Mouse (Mus musculus): ENCODE results near the gene Sparcl1. TPM values are rescaled to one million over a fixed set of nuclear protein-coding genes. Genes with fewer than 3 reads are reported as not detected.

The Sparcl1 gene
- total and polyA plus RNA-seq, 3 experiments, result 122 to 219 (median 182) TPM

DNA sequence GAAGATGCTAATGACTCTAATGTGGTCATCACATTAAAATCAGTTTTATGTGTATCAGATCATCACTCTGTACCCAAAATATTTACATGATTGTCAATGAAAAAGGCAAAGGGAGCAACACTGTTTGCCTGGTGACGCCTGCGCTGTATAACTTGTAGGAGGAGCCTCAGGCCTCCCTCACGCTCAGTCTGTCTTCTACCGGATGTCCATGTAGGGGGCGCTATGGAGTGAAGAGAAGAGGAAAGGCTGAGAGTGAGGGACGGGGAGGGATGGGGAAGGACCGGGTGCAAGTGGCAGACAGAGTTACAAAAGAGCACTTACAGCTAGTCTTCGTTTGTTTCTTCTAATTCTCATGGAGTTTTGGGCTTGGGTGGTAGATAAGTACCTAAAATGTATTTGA lies 60.6 kb downstream of the Sparcl1 start:
- DNase-seq, result no peak
- intact Hi-C loops (cut with DNase I), result no loop called here
- Histone ChIP-seq H3K4me3 (no peak overlapping the region), H3K27me3 (ENCODE audit: control insufficient read depth, insufficient read depth, low read length) (no peaks in the 10 kb centered on the region), H3K79me2 (replicated peaks; ENCODE audit: control insufficient read depth, insufficient read depth, low read length) (no peaks in the 10 kb centered on the region; the same call in 1 of the 2 replicates), H3K4me1 (ENCODE audit: control insufficient read depth, insufficient read depth, low read length) (peaks cover 2% of the 10 kb centered on the region), H3K36me3 (ENCODE audit: control insufficient read depth, insufficient read depth, low read length) (peaks cover 3% of the 10 kb centered on the region), H3K27ac (no peak overlapping the region), H3K9ac (ENCODE audit: low read depth, low read length) (no peak overlapping the region)
- TF ChIP-seq EP300 (IDR thresholded peaks at IDR 0.05; ENCODE audit: insufficient read depth, low read depth, low read length) (no peak), CTCF (IDR thresholded peaks at IDR 0.05) (peak; percentile 46), POLR2A (IDR thresholded peaks at IDR 0.05; ENCODE audit: insufficient read depth, low read depth, low read length) (no peak)
- WGBS, result 65% methylated on average over 8 of the region's 8 CpGs

DNA sequence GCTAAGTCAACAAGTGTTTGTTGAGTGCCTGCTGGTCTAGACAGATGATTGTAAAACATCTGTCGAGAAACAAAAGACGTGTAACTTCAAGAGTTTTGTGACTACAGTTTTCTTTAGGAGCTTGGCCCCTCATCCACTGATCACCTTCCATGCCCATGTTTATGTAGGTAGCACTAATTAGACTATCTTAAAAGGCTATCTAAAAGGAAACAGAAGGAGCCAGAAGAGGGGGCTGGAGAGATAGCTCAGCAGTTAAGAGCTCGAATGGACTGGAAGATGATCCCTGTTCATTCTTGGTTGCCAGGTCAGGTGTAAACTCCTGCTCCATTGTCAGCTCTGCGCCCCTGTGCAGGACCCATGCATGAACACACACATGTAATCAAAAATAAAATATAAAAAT lies 65.4 kb downstream of the Sparcl1 start:
- DNase-seq, result no peak
- TF ChIP-seq POLR2A (IDR thresholded peaks at IDR 0.05; ENCODE audit: insufficient read depth, low read depth, low read length) (no peak), CTCF (IDR thresholded peaks at IDR 0.05) (no peak), EP300 (IDR thresholded peaks at IDR 0.05; ENCODE audit: insufficient read depth, low read depth, low read length) (no peak)
- H3K4me3 ChIP-seq, result no peak overlapping the region
- WGBS, result 39% methylated on average over 4 of the region's 4 CpGs
- H3K79me2 ChIP-seq (replicated peaks; ENCODE audit: control insufficient read depth, insufficient read depth, low read length), result no peaks in the 10 kb centered on the region; the same call in 1 of the 2 replicates
- no peak overlapping the region for H3K9ac ChIP-seq (ENCODE audit: low read depth, low read length)
- intact Hi-C loops (cut with DNase I), result loop anchor here (10.0 kb wide), 1 partner anchor 193 kb away; no protein-coding TSS in a partner anchor
- H3K4me1 ChIP-seq (ENCODE audit: control insufficient read depth, insufficient read depth, low read length), result peaks cover 3% of the 10 kb centered on the region
- peaks cover 6% of the 10 kb centered on the region for H3K36me3 ChIP-seq (ENCODE audit: control insufficient read depth, insufficient read depth, low read length)
- no peaks in the 10 kb centered on the region for H3K27me3 ChIP-seq (ENCODE audit: control insufficient read depth, insufficient read depth, low read length)
- peak overlapping the region; percentile 86; the same call in 1 of the 2 replicates for H3K27ac ChIP-seq

DNA sequence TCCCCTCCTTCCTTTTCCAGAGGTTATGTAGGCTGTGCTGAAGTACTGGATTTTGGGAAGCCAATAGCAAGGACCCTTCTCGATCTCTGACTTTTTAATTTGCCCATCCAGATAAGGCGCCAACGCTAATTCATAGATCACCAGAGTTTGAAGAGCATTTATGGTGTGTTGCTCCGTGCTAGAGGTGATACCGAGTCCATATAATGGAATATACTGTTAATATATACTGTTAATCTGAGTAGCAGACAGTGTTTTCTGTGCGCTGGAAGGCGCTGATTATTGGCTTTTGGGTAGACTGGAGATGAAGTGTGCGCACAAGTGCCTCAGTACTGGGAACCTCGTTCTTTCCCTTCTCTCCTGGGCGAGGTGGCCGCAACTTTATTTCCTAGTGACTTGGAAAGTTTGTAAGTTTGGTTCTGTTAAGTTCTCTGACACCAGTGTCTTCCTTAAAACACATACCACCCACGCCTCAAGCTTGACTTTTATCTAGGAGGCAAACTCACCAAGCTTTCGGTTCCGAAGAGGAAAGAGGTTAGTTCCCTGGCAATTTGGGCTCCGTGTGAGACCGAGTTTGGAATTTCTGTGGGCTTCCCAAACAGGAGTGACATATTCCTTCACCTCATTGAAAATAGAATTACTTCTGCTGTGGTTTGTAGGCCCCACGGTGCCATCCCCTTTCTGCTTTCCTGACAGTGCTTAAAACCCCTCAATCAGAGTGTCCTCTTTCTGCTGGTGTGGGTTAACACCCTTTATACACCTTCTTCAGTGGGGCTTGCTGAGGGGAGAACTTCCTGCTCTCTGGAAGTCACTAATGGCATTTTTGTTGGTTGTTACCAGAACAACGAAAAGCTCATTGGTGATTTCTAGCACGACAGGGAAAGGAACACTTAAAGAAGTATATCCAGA lies 66.1 kb downstream of the Sparcl1 start:
- 2% methylated on average over 19 of the region's 19 CpGs for WGBS
- Histone ChIP-seq H3K27me3 (ENCODE audit: control insufficient read depth, insufficient read depth, low read length) (no peaks in the 10 kb centered on the region), H3K79me2 (replicated peaks; ENCODE audit: control insufficient read depth, insufficient read depth, low read length) (no peaks in the 10 kb centered on the region; the same call in 1 of the 2 replicates), H3K9ac (ENCODE audit: low read depth, low read length) (peak overlapping the region; percentile 95), H3K36me3 (ENCODE audit: control insufficient read depth, insufficient read depth, low read length) (peaks cover 6% of the 10 kb centered on the region), H3K4me3 (peak overlapping the region; percentile 65), H3K4me1 (ENCODE audit: control insufficient read depth, insufficient read depth, low read length) (peaks cover 5% of the 10 kb centered on the region), H3K27ac (peak overlapping the region; percentile 86)
- intact Hi-C loops (cut with DNase I), result loop anchor here (10.0 kb wide), 1 partner anchor 193 kb away; no protein-coding TSS in a partner anchor
- DNase-seq, result peak; percentile 15 to 42
- no peak for TF ChIP-seq POLR2A (IDR thresholded peaks at IDR 0.05; ENCODE audit: insufficient read depth, low read depth, low read length)
- no peak for TF ChIP-seq CTCF (IDR thresholded peaks at IDR 0.05)
- no peak for TF ChIP-seq EP300 (IDR thresholded peaks at IDR 0.05; ENCODE audit: insufficient read depth, low read depth, low read length)

DNA sequence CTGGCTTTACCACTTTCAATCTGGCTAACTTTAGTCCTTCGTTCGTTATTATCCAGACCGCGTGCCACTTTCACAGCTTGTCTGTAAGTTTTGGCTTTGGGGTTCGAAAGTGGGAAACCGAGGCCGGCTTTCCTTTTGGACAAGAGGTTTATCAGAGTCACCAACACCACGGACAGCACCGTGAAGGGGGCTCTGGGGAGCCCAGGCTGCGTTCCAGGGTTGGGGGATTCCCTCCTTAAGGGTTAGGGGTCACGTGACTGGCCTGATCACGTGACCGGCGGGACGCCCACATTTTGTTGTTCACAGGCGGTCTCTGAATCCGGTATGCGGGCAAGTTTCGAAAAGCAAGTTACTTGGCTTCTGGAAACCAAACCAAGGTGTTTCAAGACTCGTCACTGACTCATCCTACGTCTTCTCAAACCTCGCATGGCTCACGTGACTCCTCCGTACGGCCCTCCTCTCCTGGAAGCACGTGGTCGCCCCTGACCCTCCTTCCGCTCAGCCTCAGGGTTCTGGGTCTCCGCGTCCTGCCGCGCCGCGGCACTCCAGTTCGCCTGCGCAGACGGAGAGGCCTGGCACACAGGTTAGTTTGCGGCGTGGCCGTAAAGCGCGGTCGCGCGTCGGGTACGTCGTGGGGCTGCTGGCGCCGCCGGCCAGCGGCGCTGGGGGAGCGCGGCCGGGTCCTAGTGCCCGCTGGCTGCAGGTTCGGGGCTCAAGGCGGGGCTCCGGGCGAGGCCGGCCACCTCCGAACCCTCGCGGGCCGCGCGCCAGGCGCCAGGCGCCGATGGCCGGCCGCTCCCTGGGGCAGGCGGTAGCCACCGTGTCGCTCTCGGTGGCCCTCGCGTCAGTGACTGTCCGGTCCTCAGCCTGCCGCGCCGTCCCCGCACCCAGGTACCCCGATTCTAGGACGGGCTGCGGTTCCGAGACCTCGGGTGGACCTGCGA lies 67.0 kb downstream of the Sparcl1 start, which contains the start of gene Nudt9:
Gene Nudt9, plus strand, starts transcription at position 51 of the 944 bp plus-strand sequence.
- H3K27me3 ChIP-seq (ENCODE audit: control insufficient read depth, insufficient read depth, low read length), result no peaks in the 10 kb centered on the region
- TF ChIP-seq CTCF (IDR thresholded peaks at IDR 0.05) (no peak), POLR2A (IDR thresholded peaks at IDR 0.05; ENCODE audit: insufficient read depth, low read depth, low read length) (peak; percentile 92), EP300 (IDR thresholded peaks at IDR 0.05; ENCODE audit: insufficient read depth, low read depth, low read length) (peak; percentile 49; the same call in 1 of the 2 replicates)
- DNase-seq, result peak; percentile 98 to 99
- no peaks in the 10 kb centered on the region; the same call in 1 of the 2 replicates for H3K79me2 ChIP-seq (replicated peaks; ENCODE audit: control insufficient read depth, insufficient read depth, low read length)
- peak within 1 kb of the TSS; percentile 65 for H3K4me3 ChIP-seq
- intact Hi-C loops (cut with DNase I), result loop anchor here (1.0 to 10.0 kb wide), 2 partner anchors 22 to 192 kb away; no protein-coding TSS in a partner anchor
- peaks cover 5% of the 10 kb centered on the region for H3K4me1 ChIP-seq (ENCODE audit: control insufficient read depth, insufficient read depth, low read length)
- peak within 1 kb of the TSS; percentile 86 for H3K27ac ChIP-seq
- 4% methylated on average over 90 of the region's 90 CpGs for WGBS
- H3K36me3 ChIP-seq (ENCODE audit: control insufficient read depth, insufficient read depth, low read length), result peaks cover 6% of the 10 kb centered on the region; the same call in 1 of the 2 replicates
- peak within 1 kb of the TSS; percentile 95 for H3K9ac ChIP-seq (ENCODE audit: low read depth, low read length)

DNA sequence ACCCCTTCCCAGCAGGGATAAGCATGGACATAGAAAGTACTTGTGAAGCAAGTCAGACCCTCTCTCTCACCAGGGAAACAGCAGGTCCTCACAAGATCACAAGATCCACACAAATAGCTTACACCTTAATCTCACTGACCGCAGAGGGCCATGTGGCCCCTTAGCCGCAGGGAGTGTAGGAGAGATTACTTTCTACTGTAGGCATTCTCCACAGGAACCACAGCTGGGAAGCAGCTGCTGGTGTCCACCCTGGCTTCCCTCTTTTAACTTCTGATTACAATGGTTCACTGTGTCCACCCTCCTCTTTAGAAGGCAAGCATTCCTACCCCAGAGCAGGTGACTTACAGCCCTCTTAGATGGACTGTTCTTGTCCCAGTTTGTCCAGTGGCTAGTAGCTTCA lies 69.8 kb downstream of the Sparcl1 start:
- Histone ChIP-seq H3K4me3 (no peak overlapping the region), H3K27ac (no peak overlapping the region), H3K27me3 (ENCODE audit: control insufficient read depth, insufficient read depth, low read length) (no peaks in the 10 kb centered on the region), H3K36me3 (ENCODE audit: control insufficient read depth, insufficient read depth, low read length) (peaks cover 6% of the 10 kb centered on the region; the same call in 1 of the 2 replicates), H3K79me2 (replicated peaks; ENCODE audit: control insufficient read depth, insufficient read depth, low read length) (no peaks in the 10 kb centered on the region; the same call in 1 of the 2 replicates), H3K4me1 (ENCODE audit: control insufficient read depth, insufficient read depth, low read length) (peaks cover 5% of the 10 kb centered on the region), H3K9ac (ENCODE audit: low read depth, low read length) (no peak overlapping the region)
- no peak for DNase-seq
- TF ChIP-seq EP300 (IDR thresholded peaks at IDR 0.05; ENCODE audit: insufficient read depth, low read depth, low read length) (no peak), POLR2A (IDR thresholded peaks at IDR 0.05; ENCODE audit: insufficient read depth, low read depth, low read length) (no peak), CTCF (IDR thresholded peaks at IDR 0.05) (no peak)
- 35% methylated on average over 2 of the region's 2 CpGs for WGBS
- intact Hi-C loops (cut with DNase I), result loop anchor here (2.0 to 10.0 kb wide), 2 partner anchors 45 to 189 kb away; no protein-coding TSS in a partner anchor
